Mouse (Mus musculus) lung, embryonic 16.5 days (tissue): ENCODE results near the gene BC048562. TPM values are rescaled to one million over a fixed set of nuclear protein-coding genes. Genes with fewer than 3 reads are reported as not detected.

Experiments used
- ATAC-seq: fragments of 200-750 bp; cut with Nextera tagmentation; 2 replicates; pipeline ENCODE4 v1.8.0; 2017; ENCODE audit warnings: low read depth, mild to moderate bottlenecking, moderate library complexity
- H3K27ac ChIP-seq: fragments of 300-500 bp; sonication (generic); 2 replicates; pipeline ENCODE4 v1.5.1; 2014; ENCODE audit warnings: mild to moderate bottlenecking, control low read depth, low read length
- H3K27me3 ChIP-seq: fragments of 300-500 bp; sonication (generic); 2 replicates; pipeline ENCODE4 v1.6.1; 2014; ENCODE audit warnings: low read depth, low read length, mixed read lengths; ENCODE audit not compliant: control insufficient read depth, insufficient read depth
- H3K36me3 ChIP-seq: fragments of 300-500 bp; sonication (generic); 2 replicates; pipeline ENCODE4 v1.6.1; 2014; ENCODE audit warnings: low read length; ENCODE audit not compliant: control insufficient read depth, insufficient read depth
- H3K4me1 ChIP-seq: fragments of 300-500 bp; sonication (generic); replicated peaks from 2 replicates; pipeline ENCODE4 v1.6.1; 2014; ENCODE audit warnings: low read length, mixed read lengths; ENCODE audit not compliant: control insufficient read depth, insufficient read depth
- H3K4me2 ChIP-seq: fragments of 300-500 bp; sonication (generic); 2 replicates; pipeline ENCODE4 v1.6.1; 2014; ENCODE audit warnings: low read depth, low read length, control low read depth
- H3K4me3 ChIP-seq: fragments of 300-500 bp; sonication (generic); 2 replicates; pipeline ENCODE4 v1.5.1; 2014; ENCODE audit warnings: mild to moderate bottlenecking, low read length, control low read depth
- H3K9ac ChIP-seq: fragments of 300-500 bp; sonication (generic); 2 replicates; pipeline ENCODE4 v1.6.1; 2014; ENCODE audit warnings: low read length, control low read depth
- H3K9me3 ChIP-seq: fragments of 300-500 bp; sonication (generic); 2 replicates; pipeline ENCODE4 v1.6.1; 2016; ENCODE audit warnings: low read length; ENCODE audit not compliant: control insufficient read depth
- WGBS: fragments of 180-500 bp; shearing (Covaris S2); extraction: QIAGEN DNeasy Blood & Tissue Kit; methylation state at CpG from one replicate; pipeline ENCODE4 v1.1.7; 2014; 5-methylcytosine and 5-hydroxymethylcytosine counted together
- polyA plus RNA-seq: library from polyadenylated mRNA; unstranded; fragments of >200 nt; fragmentation: Nextera tagmentation; extraction: Ambion mirVana; gene quantifications from 2 replicates; pipeline ENCODE4 v1.2.1, GENCODE M21; 2015

The BC048562 gene
- polyA plus RNA-seq, 1 experiment from 2014 or later: not detected

GRCm38 (mm10) chr9:108489702-108490558 is 53.6 kb downstream of the BC048562 start:
- ATAC-seq: peak; percentile 4
- H3K36me3 ChIP-seq: peaks cover 63% of the 10 kb centered on the region
- peak overlapping the region; percentile 86 for H3K4me2 ChIP-seq
- peak overlapping the region; percentile 96 for H3K27ac ChIP-seq
- H3K9ac ChIP-seq: peak overlapping the region; percentile 93
- peaks cover 12% of the 10 kb centered on the region for H3K4me1 ChIP-seq
- H3K9me3 ChIP-seq: no peaks in the 10 kb centered on the region
- H3K27me3 ChIP-seq: no peaks in the 10 kb centered on the region
- peak overlapping the region; percentile 84 for H3K4me3 ChIP-seq
- 58% methylated on average over 26 of the region's 26 CpGs for WGBS

DNA sequence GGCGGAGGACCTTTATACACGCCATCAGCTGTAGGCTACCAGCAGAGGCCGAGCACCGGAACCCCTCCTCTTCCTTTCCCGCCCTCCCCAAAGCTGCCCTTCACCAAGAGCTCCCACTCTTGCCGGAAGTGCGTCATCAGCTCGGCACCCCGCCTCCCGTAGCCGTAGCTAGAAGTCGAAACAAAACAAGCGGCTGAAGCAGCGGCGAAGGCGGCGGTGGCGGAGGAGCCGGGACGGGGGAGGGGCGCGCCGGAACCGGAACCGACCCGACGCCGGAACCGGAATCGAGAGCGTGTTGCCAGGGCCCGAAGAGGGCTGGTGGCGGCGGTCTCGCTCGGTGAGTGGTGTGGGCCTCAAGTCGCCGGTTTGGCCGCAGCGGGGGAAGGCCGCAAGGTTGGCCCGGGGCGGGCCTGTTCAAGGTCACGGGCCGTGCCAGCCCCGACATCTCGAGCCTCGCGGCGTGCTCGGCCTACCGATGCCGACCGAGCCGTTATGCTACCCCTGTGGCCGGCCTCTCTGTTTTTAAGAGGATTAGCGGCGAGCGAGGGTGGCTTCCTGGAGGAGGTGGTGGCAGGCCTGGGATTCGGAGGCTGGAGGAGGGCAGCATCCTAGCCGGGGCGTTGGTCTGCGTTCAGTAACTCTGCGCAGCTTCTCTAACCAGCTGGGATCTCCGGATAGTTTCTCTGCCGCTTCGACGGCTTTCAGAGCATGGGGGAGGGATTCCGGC is 54.4 kb downstream of the BC048562 start, which contains the start of gene Usp19:
Usp19 (plus strand) TSS at position 44 of the 727 bp plus-strand sequence.
- Histone ChIP-seq H3K9me3 (no peaks in the 10 kb centered on the region), H3K27me3 (no peaks in the 10 kb centered on the region), H3K9ac (peak within 1 kb of the TSS; percentile 93), H3K4me2 (peak within 1 kb of the TSS; percentile 86), H3K4me3 (peak within 1 kb of the TSS; percentile 84), H3K4me1 (peaks cover 12% of the 10 kb centered on the region), H3K27ac (peak within 1 kb of the TSS; percentile 96), H3K36me3 (peaks cover 62% of the 10 kb centered on the region)
- under 1% methylated on average over 68 of the region's 69 CpGs for WGBS
- ATAC-seq: peak; percentile 96

DNA sequence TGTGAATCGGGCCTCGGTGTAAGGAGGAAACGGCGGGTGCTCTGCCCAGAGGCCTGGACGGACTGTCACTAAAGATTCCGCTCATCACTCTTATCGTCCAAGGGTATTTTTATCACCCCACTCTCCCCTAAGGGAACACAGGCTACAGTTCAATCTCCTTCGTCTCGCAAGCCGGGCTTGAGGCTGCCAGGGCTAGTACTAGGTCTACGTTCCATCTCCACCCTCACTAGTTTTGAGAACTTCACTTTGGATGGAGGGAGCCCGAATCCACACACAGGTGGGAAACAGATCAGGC is 55.0 kb downstream of the BC048562 start:
- Histone ChIP-seq H3K9ac (peak overlapping the region; percentile 93), H3K4me2 (peak overlapping the region; percentile 86), H3K4me3 (peak overlapping the region; percentile 84), H3K9me3 (no peaks in the 10 kb centered on the region), H3K4me1 (peaks cover 12% of the 10 kb centered on the region), H3K27ac (peak overlapping the region; percentile 96), H3K27me3 (no peaks in the 10 kb centered on the region), H3K36me3 (peaks cover 63% of the 10 kb centered on the region)
- no peak; the same call in 1 of the 2 replicates for ATAC-seq
- 4% methylated on average over 12 of the region's 12 CpGs for WGBS

DNA sequence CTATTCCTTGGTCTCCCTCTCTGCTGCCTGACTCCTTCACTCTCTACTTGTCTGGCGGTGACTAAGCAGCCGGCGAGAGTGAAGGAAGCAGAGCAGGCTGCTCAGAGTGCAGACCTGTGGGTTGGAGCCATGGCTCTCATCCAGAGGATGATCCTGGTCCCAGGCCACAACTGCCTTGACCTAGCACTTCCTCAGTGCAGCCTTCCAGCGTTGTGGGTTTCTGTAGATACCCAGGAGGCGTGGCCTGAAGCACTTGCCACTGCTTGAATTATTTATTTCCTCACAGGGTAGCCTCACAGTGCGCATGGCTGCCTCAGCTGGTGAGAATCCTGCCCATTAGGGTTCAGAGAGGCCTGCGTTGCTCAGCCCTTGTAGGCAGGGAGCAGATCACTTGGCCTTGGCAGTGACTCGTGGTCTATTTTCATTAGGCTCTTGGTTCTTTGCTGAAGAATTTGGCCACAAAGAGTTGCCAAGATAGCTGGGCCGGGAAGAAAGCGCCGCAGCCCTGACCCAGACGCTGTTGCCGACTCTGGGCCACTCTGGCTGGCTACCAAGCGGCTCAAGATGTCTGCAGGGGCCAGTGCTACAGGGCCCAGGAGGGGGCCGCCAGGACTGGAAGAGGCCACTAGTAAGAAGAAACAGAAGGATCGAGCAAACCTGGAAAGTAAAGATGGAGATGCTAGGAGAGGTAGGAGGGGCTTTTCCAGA is 55.9 kb downstream of the BC048562 start:
- peaks cover 12% of the 10 kb centered on the region for H3K4me1 ChIP-seq
- peaks cover 63% of the 10 kb centered on the region for H3K36me3 ChIP-seq
- H3K9ac ChIP-seq: peak overlapping the region; percentile 93
- ATAC-seq: no peak
- 77% methylated on average over 16 of the region's 16 CpGs for WGBS
- H3K4me2 ChIP-seq: peak overlapping the region; percentile 86
- no peaks in the 10 kb centered on the region for H3K27me3 ChIP-seq
- H3K27ac ChIP-seq: no peak overlapping the region
- peak overlapping the region; percentile 84 for H3K4me3 ChIP-seq
- H3K9me3 ChIP-seq: no peaks in the 10 kb centered on the region

GRCm38 (mm10) chr9:108493246-108493645 is 57.0 kb downstream of the BC048562 start:
- peaks cover 12% of the 10 kb centered on the region for H3K4me1 ChIP-seq
- no peak for ATAC-seq
- peaks cover 62% of the 10 kb centered on the region for H3K36me3 ChIP-seq
- 95% methylated on average over 8 of the region's 8 CpGs for WGBS
- H3K27ac ChIP-seq: no peak overlapping the region
- H3K9me3 ChIP-seq: no peaks in the 10 kb centered on the region
- no peak overlapping the region for H3K9ac ChIP-seq
- H3K4me3 ChIP-seq: no peak overlapping the region
- no peaks in the 10 kb centered on the region for H3K27me3 ChIP-seq
- H3K4me2 ChIP-seq: no peak overlapping the region

GRCm38 (mm10) chr9:108494146-108494825 is 58.0 kb downstream of the BC048562 start:
- H3K36me3 ChIP-seq: peaks cover 62% of the 10 kb centered on the region
- H3K4me3 ChIP-seq: no peak overlapping the region
- no peak overlapping the region for H3K4me2 ChIP-seq
- peaks cover 12% of the 10 kb centered on the region for H3K4me1 ChIP-seq
- no peak overlapping the region for H3K9ac ChIP-seq
- no peak for ATAC-seq
- WGBS: 93% methylated on average over 19 of the region's 19 CpGs
- no peak overlapping the region for H3K27ac ChIP-seq
- H3K9me3 ChIP-seq: no peaks in the 10 kb centered on the region
- H3K27me3 ChIP-seq: no peaks in the 10 kb centered on the region

DNA sequence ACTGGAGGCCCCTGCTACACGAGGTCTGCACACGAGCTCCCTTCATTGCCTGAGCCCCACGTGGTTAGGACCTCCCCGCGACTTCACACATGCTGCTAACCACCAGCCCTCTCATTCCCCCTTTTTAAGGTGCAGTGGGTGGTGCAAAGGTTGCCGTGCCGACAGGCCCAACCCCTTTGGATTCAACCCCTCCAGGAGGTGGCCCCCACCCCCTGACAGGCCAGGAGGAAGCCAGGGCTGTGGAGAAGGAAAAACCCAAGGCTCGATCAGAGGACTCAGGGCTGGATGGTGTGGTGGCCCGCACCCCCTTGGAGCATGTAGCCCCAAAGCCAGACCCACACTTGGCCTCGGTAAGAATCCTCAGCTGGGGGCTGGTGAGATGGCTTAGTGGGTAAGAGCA is 58.6 kb downstream of the BC048562 start:
- no peak overlapping the region for H3K9ac ChIP-seq
- H3K9me3 ChIP-seq: no peaks in the 10 kb centered on the region
- H3K4me3 ChIP-seq: no peak overlapping the region
- no peak overlapping the region for H3K27ac ChIP-seq
- 83% methylated on average over 10 of the region's 10 CpGs for WGBS
- no peaks in the 10 kb centered on the region for H3K27me3 ChIP-seq
- H3K4me2 ChIP-seq: no peak overlapping the region
- ATAC-seq: no peak
- peaks cover 67% of the 10 kb centered on the region for H3K36me3 ChIP-seq
- peaks cover 11% of the 10 kb centered on the region for H3K4me1 ChIP-seq
